ENCODE assay signal across 10 mouse cellular contexts in genomic region chr1:40174146-40174545, GRCm38 (mm10). TPM values are rescaled to one million over a fixed set of nuclear protein-coding genes. Genes with fewer than 3 reads are reported as not detected.
DNase-seq lines count a peak whose midpoint lies in the region; ATAC-seq lines count a peak whose summit lies in the region.
"Had no signal": no experiment of that assay in that cellular context is flagged by ENCODE, and none has a peak within 500 bp of the region (broad histone marks: within the 10 kb centered on the region; RNA-seq: fewer than 3 reads in every experiment).

No protein-coding gene starts in this region.

- no peak overlapping the region for H3K4me2 ChIP-seq in heart, embryonic 13.5 days
- H3K4me2 ChIP-seq: forebrain, embryonic 13.5 days; intestine, embryonic 15.5 days had no signal

- no peak for ATAC-seq in heart, embryonic 13.5 days (ENCODE audit: extremely low read depth, insufficient number of reproducible peaks, low FRiP score, low TSS enrichment)
- ATAC-seq: forebrain, embryonic 13.5 days; intestine, embryonic 15.5 days had no signal

- peaks cover 13% of the 10 kb centered on the region; the same call in 1 of the 2 replicates for H3K9me3 ChIP-seq in heart, embryonic 13.5 days
- H3K9me3 ChIP-seq: forebrain, embryonic 13.5 days; intestine, embryonic 15.5 days had no signal

- H3K9ac ChIP-seq in heart, embryonic 13.5 days = no peak overlapping the region
- H3K9ac ChIP-seq: forebrain, embryonic 13.5 days; intestine, embryonic 15.5 days had no signal

- peak; percentile 67 for DNase-seq in 3134 (ENCODE audit: extremely low read depth, insufficient read length, low spot score)
- DNase-seq in Muller cell, postnatal 12 days (ENCODE audit: inconsistent ontology term) = peak; percentile 89
- DNase-seq in left cerebral cortex, adult 9 months (ENCODE audit: low spot score in 2 of 2) = no peak
- DNase-seq in left cerebral cortex, postnatal 25 days (ENCODE audit: low spot score in 2 of 2) = no peak
- no peak for DNase-seq in neural tube, embryonic 10.5 days (ENCODE audit: extremely low spot score, low spot score)
- DNase-seq: cerebellum, postnatal 14 days had no signal

- 0 out of 2 replicates have a peak, but pooled peaks cover 3% of the 10 kb centered on the region for H3K36me3 ChIP-seq in heart, embryonic 13.5 days
- H3K36me3 ChIP-seq: intestine, embryonic 15.5 days had no signal

- H3K27me3 ChIP-seq in heart, embryonic 13.5 days (replicated peaks) = no peaks in the 10 kb centered on the region
- H3K27me3 ChIP-seq: forebrain, embryonic 13.5 days; intestine, embryonic 15.5 days had no signal

- H3K4me3 ChIP-seq in brown adipose tissue, adult 24 weeks (ENCODE audit: insufficient read depth, low read depth, low read length) = no peak overlapping the region
- H3K4me3 ChIP-seq in heart, embryonic 13.5 days = no peak overlapping the region
- H3K4me3 ChIP-seq: forebrain, embryonic 13.5 days; intestine, embryonic 15.5 days had no signal

- intact Hi-C loops in left cerebral cortex, postnatal 25 days (cut with DNase I) = no loop called here

- H3K4me1 ChIP-seq in brown adipose tissue, adult 24 weeks (ENCODE audit: control insufficient read depth, insufficient read depth, insufficient read length, low read length) = 0 out of 2 replicates have a peak, but pooled peaks cover 5% of the 10 kb centered on the region
- peaks cover 33% of the 10 kb centered on the region for H3K4me1 ChIP-seq in heart, embryonic 13.5 days
- H3K4me1 ChIP-seq: forebrain, embryonic 13.5 days; intestine, embryonic 15.5 days had no signal

- 0 out of 2 replicates have a peak overlapping the region, but pooled peaks have one; percentile 31 for H3K27ac ChIP-seq in brown adipose tissue, adult 24 weeks (replicated peaks; ENCODE audit: low read depth, low read length)
- peak overlapping the region; percentile 72 for H3K27ac ChIP-seq in heart, embryonic 13.5 days (replicated peaks)
- H3K27ac ChIP-seq: forebrain, embryonic 13.5 days; intestine, embryonic 15.5 days had no signal

- 58% methylated on average over 3 of the region's 3 CpGs for WGBS in heart, embryonic 13.5 days

RNA-seq across cellular contexts. Expression of gene Il1r1, which starts 50.7 kb away (rescaled TPM):
- polyA plus RNA-seq in brown adipose tissue, adult 24 weeks (2012; ENCODE audit: insufficient read depth, insufficient read length, missing spikeins) = 4.6 and 6.2 TPM in 2 replicates
- polyA plus RNA-seq in heart, embryonic 13.5 days (2015; fragmentation: Nextera tagmentation; extraction: Ambion mirVana) = 6.2 and 6.3 TPM in 2 replicates
- total RNA-seq in left cerebral cortex, postnatal 25 days (2021) = 1 to 10 TPM; 2.3 to 3.0 TPM

Comparison
In these comparisons a context has a peak if more than half of its experiments do, and no peak if none do; other contexts are left out.
1. DNase-seq: peak in 3134 (single experiment) and Muller cell, postnatal 12 days (single experiment); none in left cerebral cortex, adult 9 months (0 of 2), left cerebral cortex, postnatal 25 days (0 of 2) and neural tube, embryonic 10.5 days (single experiment).